In genomic region chr6:136742352-136743118, GRCm38 (mm10) we compare ENCODE assay signal across 8 mouse cellular contexts. TPM values are rescaled to one million over a fixed set of nuclear protein-coding genes. Genes with fewer than 3 reads are reported as not detected.
DNase-seq lines count a peak whose midpoint lies in the region; ATAC-seq and TF ChIP-seq lines count a peak whose summit lies in the region.

No protein-coding gene starts in this region.

- peak; percentile 91 to 92 for DNase-seq in B cell, adult 2 months
- peak; percentile 51 to 72 for DNase-seq in adrenal gland, postnatal 4 days (ENCODE audit: low spot score in 2 of 2)
- peak; percentile 92 for DNase-seq in embryonic facial prominence, embryonic 14.5 days (ENCODE audit: low spot score)
- DNase-seq in heart, embryonic 10.5 days (ENCODE audit: low spot score) = peak; percentile 87
- DNase-seq in kidney, postnatal 0 days (ENCODE audit: low spot score) = peak; percentile 95
- DNase-seq in liver = peak; percentile 82
- DNase-seq in monocyte, adult 2 months (ENCODE audit: low read depth in 1 of 2, low spot score in 2 of 2) = peak; percentile 59 to 78
- peak; percentile 80 to 83 for DNase-seq in spleen, postnatal 36 days (ENCODE audit: low spot score in 2 of 2)

- no peak overlapping the region for H3K4me3 ChIP-seq in embryonic facial prominence, embryonic 14.5 days (ENCODE audit: low read depth, low read length)
- no peak overlapping the region for H3K4me3 ChIP-seq in heart, embryonic 10.5 days
- no peak overlapping the region for H3K4me3 ChIP-seq in kidney, postnatal 0 days (replicated peaks; ENCODE audit: low read depth, low read length)

- ATAC-seq in embryonic facial prominence, embryonic 14.5 days (ENCODE audit: low read depth) = peak; percentile 83
- ATAC-seq in kidney, postnatal 0 days (replicated peaks; ENCODE audit: low FRiP score, low read depth) = peak; percentile 68

- 38% methylated on average over 10 of the region's 10 CpGs for WGBS in embryonic facial prominence, embryonic 14.5 days
- 40% methylated on average over 10 of the region's 10 CpGs for WGBS in heart, embryonic 10.5 days
- WGBS in kidney, postnatal 0 days = 38% methylated on average over 10 of the region's 10 CpGs

- no peaks in the 10 kb centered on the region for H3K4me1 ChIP-seq in embryonic facial prominence, embryonic 14.5 days (ENCODE audit: control insufficient read depth, insufficient read depth, low read length)
- H3K4me1 ChIP-seq in heart, embryonic 10.5 days = no peaks in the 10 kb centered on the region
- no peaks in the 10 kb centered on the region for H3K4me1 ChIP-seq in kidney, postnatal 0 days (replicated peaks; ENCODE audit: insufficient read depth, low read length)

- H3K4me2 ChIP-seq in embryonic facial prominence, embryonic 14.5 days (ENCODE audit: low read depth, low read length) = no peak overlapping the region
- H3K4me2 ChIP-seq in kidney, postnatal 0 days (ENCODE audit: low read length) = no peak overlapping the region

- H3K36me3 ChIP-seq in embryonic facial prominence, embryonic 14.5 days (ENCODE audit: control insufficient read depth, insufficient read depth, low read length) = no peaks in the 10 kb centered on the region
- H3K36me3 ChIP-seq in heart, embryonic 10.5 days = no peaks in the 10 kb centered on the region
- H3K36me3 ChIP-seq in kidney, postnatal 0 days (ENCODE audit: insufficient read depth, low read length) = no peaks in the 10 kb centered on the region

- H3K27ac ChIP-seq in embryonic facial prominence, embryonic 14.5 days (replicated peaks; ENCODE audit: low read depth, low read length) = no peak overlapping the region
- no peak overlapping the region for H3K27ac ChIP-seq in heart, embryonic 10.5 days
- no peak overlapping the region for H3K27ac ChIP-seq in kidney, postnatal 0 days

- H3K9ac ChIP-seq in embryonic facial prominence, embryonic 14.5 days (ENCODE audit: low read depth, low read length) = no peak overlapping the region
- H3K9ac ChIP-seq in kidney, postnatal 0 days (ENCODE audit: low read depth, low read length) = no peak overlapping the region

- no peaks in the 10 kb centered on the region for H3K9me3 ChIP-seq in embryonic facial prominence, embryonic 14.5 days (ENCODE audit: control insufficient read depth, low read length)
- no peaks in the 10 kb centered on the region for H3K9me3 ChIP-seq in heart, embryonic 10.5 days
- H3K9me3 ChIP-seq in kidney, postnatal 0 days (replicated peaks; ENCODE audit: low read length) = no peaks in the 10 kb centered on the region

- no peaks in the 10 kb centered on the region for H3K27me3 ChIP-seq in embryonic facial prominence, embryonic 14.5 days (replicated peaks; ENCODE audit: control insufficient read depth, insufficient read depth, low read length)
- no peaks in the 10 kb centered on the region for H3K27me3 ChIP-seq in heart, embryonic 10.5 days (ENCODE audit: insufficient read depth, poor library complexity, severe bottlenecking)
- H3K27me3 ChIP-seq in kidney, postnatal 0 days (ENCODE audit: insufficient read depth, low read length) = no peaks in the 10 kb centered on the region

- TF ChIP-seq CTCF in kidney, postnatal 0 days (IDR thresholded peaks at IDR 0.05; ENCODE audit: low read depth) = peak; percentile 94

RNA-seq across cellular contexts. Expression of gene Gucy2c, which starts 39.0 kb away (rescaled TPM):
- under 1 TPM; 0.11 to 0.17 TPM for total RNA-seq in adrenal gland, postnatal 4 days (2021)
- 0.13 and 0.15 TPM in 2 replicates for polyA plus RNA-seq in embryonic facial prominence, embryonic 14.5 days (2014; fragmentation: Nextera tagmentation; extraction: Ambion mirVana)
- 0.10 TPM in 1 of 2 replicates, not detected in the other for polyA plus RNA-seq in heart, embryonic 10.5 days (2016; fragmentation: Nextera tagmentation; extraction: Ambion mirVana)
- 0.04 and 0.11 TPM in 2 replicates for polyA plus RNA-seq in kidney, postnatal 0 days (2015; fragmentation: Nextera tagmentation; extraction: Ambion mirVana)
